Mouse (Mus musculus) heart, adult 9 months (tissue): ENCODE results near the gene Arhgap42.

Experiments
- DNase-seq, 2 experiments: peaks; one replicate each; pipeline ENCODE4 v3.0.0; 2022; ENCODE audit warnings: low spot score in 2 of 2

Arhgap42 gene

GRCm38 (mm10) chr9:9143102-9143501, 95.8 kb downstream of the Arhgap42 start:
- no peak for DNase-seq

- DNase-seq = no peak
These were observed 96.3 kb downstream of the Arhgap42 start for GRCm38 (mm10) chr9:9142561-9142960.

GRCm38 (mm10) chr9:9142144-9142543, 96.8 kb downstream of the Arhgap42 start:
- DNase-seq = no peak

- DNase-seq = peak; percentile 54 to 79
These were observed 109.8 kb downstream of the Arhgap42 start for GRCm38 (mm10) chr9:9128996-9129694.

- DNase-seq = no peak
These were observed 111.7 kb downstream of the Arhgap42 start for GRCm38 (mm10) chr9:9127041-9127755.

GRCm38 (mm10) chr9:9124156-9124555, 114.7 kb downstream of the Arhgap42 start:
- peak in 1 of 2 experiments; percentile 32 for DNase-seq

GRCm38 (mm10) chr9:9114266-9114665, 124.6 kb downstream of the Arhgap42 start:
- DNase-seq = no peak

- no peak for DNase-seq
These were observed 125.1 kb downstream of the Arhgap42 start for GRCm38 (mm10) chr9:9113847-9114246.

- DNase-seq = peak; percentile 59
These were observed 126.0 kb downstream of the Arhgap42 start for GRCm38 (mm10) chr9:9112921-9113320.

GRCm38 (mm10) chr9:9107697-9108096, 131.2 kb downstream of the Arhgap42 start:
- no peak for DNase-seq

GRCm38 (mm10) chr9:9104761-9105160, 134.1 kb downstream of the Arhgap42 start:
- no peak for DNase-seq

- no peak for DNase-seq
These were observed 136.8 kb downstream of the Arhgap42 start for GRCm38 (mm10) chr9:9102158-9102514.

- DNase-seq = no peak
These were observed 137.3 kb downstream of the Arhgap42 start for GRCm38 (mm10) chr9:9101482-9102157.

- no peak for DNase-seq
These were observed 137.8 kb downstream of the Arhgap42 start for GRCm38 (mm10) chr9:9101055-9101454.

GRCm38 (mm10) chr9:9097835-9098234, 141.1 kb downstream of the Arhgap42 start:
- no peak for DNase-seq

- DNase-seq = no peak
These were observed 142.1 kb downstream of the Arhgap42 start for GRCm38 (mm10) chr9:9096761-9097160.

GRCm38 (mm10) chr9:9093096-9093495, 145.8 kb downstream of the Arhgap42 start:
- DNase-seq = no peak

- peak in 1 of 2 experiments; percentile 27 for DNase-seq
These were observed 155.5 kb downstream of the Arhgap42 start for GRCm38 (mm10) chr9:9083441-9083840.

- no peak for DNase-seq
These were observed 186.0 kb downstream of the Arhgap42 start for GRCm38 (mm10) chr9:9052920-9053319.

- DNase-seq = peak in 1 of 2 experiments; percentile 10
These were observed 187.7 kb downstream of the Arhgap42 start for GRCm38 (mm10) chr9:9051184-9051583.

GRCm38 (mm10) chr9:9049202-9049601, 189.7 kb downstream of the Arhgap42 start:
- no peak for DNase-seq

- no peak for DNase-seq
These were observed 197.9 kb downstream of the Arhgap42 start for GRCm38 (mm10) chr9:9041009-9041408.
